Mouse (Mus musculus) brown adipose tissue, adult 24 weeks (tissue): Measurements from ENCODE around the gene Cyp2w1. TPM values are rescaled to one million over a fixed set of nuclear protein-coding genes. Genes with fewer than 3 reads are reported as not detected.

ENCODE experiments used
- H3K27ac ChIP-seq: fragments of 200-500 bp; replicated peaks from 2 replicates; pipeline ENCODE4 v1.5.1; 2012; ENCODE audit warnings: low read depth, mild to moderate bottlenecking, low read length
- H3K4me1 ChIP-seq: fragments of 200-500 bp; 2 replicates; pipeline ENCODE4 v1.6.1; 2012; ENCODE audit warnings: low read length, mixed read lengths; ENCODE audit not compliant: control insufficient read depth, insufficient read depth, insufficient read length
- H3K4me3 ChIP-seq: fragments of 200-500 bp; 2 replicates; pipeline ENCODE4 v1.5.1; 2012; ENCODE audit warnings: low read depth, mild to moderate bottlenecking, low read length, moderate library complexity; ENCODE audit not compliant: insufficient read depth
- polyA plus RNA-seq: library from polyadenylated mRNA; stranded (reverse); fragments of >200 nt; gene quantifications from 2 replicates; pipeline ENCODE4 v1.2.4, GENCODE M21; 2012; ENCODE audit not compliant: missing spikeins, insufficient read depth, insufficient read length

The Cyp2w1 gene
- polyA plus RNA-seq, 1 experiment, result not detected

- peaks cover 4% of the 10 kb centered on the region; the same call in 1 of the 2 replicates for H3K4me1 ChIP-seq
- H3K27ac ChIP-seq, result peak overlapping the region; percentile 94
- peak overlapping the region; percentile 96 for H3K4me3 ChIP-seq
These were observed 8.3 kb upstream of the Cyp2w1 start for GRCm38 (mm10) chr5:139344021-139344686.

DNA sequence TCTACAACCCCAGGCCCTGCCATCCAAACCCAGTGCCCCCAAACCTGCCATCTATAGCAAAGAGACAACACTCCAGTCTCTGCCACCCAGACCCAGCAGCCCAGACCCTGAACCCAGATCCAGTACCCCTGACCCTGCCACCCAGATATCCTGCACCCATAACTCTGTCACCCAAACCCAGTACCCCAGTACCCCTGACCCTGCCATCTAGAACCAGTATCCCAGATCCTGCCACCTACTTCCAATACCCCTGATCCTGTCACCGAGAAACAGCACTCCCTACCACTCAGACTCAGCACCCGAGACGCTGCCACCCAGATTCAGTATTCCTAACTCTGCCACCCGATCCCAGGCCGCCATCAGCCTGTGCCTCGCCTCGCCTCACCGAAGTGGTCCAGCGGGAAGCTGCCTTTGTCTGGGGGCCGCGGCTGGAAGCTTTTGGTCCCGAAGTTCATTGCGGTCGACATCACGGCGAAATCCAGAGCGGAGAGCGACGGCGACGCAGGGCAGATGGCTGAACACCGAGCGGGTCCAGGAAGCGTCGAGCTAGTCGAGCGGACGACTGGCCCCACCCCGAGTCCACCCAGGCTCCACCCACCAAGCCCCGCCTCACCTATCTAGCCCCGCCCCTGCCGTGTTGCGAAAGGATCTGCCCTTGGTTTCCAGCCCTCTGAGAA, 7.6 kb upstream of the Cyp2w1 start:
- Histone ChIP-seq H3K4me1 (peaks cover 4% of the 10 kb centered on the region; the same call in 1 of the 2 replicates), H3K4me3 (peak overlapping the region; percentile 96), H3K27ac (peak overlapping the region; percentile 94)

GRCm38 (mm10) chr5:139345364-139345714, 7.1 kb upstream of the Cyp2w1 start:
- Histone ChIP-seq H3K4me3 (peak overlapping the region; percentile 19; the same call in 1 of the 2 replicates), H3K4me1 (peaks cover 4% of the 10 kb centered on the region; the same call in 1 of the 2 replicates), H3K27ac (peak overlapping the region; percentile 11; the same call in 1 of the 2 replicates)

GRCm38 (mm10) chr5:139347225-139347624, 5.2 kb upstream of the Cyp2w1 start:
- Histone ChIP-seq H3K27ac (no peak overlapping the region), H3K4me1 (peaks cover 4% of the 10 kb centered on the region; the same call in 1 of the 2 replicates), H3K4me3 (no peak overlapping the region)

- Histone ChIP-seq H3K27ac (no peak overlapping the region), H3K4me3 (no peak overlapping the region), H3K4me1 (peaks cover 4% of the 10 kb centered on the region; the same call in 1 of the 2 replicates)
These were observed 2.7 kb upstream of the Cyp2w1 start for GRCm38 (mm10) chr5:139349713-139350112.

DNA sequence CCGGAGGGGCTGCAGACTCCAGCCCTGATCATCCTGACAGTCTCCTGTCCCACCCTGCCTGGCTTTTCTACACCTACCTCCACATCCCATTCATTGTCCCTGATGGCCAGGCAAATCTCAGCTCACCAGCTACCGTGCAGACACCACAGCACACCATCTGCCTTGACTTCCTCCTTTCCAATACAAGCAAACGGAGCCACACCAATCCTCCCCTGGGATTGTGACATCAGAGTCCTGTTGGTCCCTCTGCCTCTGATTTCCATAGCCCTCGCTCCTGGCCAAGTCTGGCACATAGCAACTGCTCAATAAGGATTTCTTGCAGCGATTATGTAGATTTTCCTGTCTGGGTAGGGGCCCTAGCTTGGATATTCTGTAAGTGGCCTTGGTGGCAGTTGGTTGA, 1.3 kb upstream of the Cyp2w1 start, which contains the start of gene Cox19:
Gene Cox19, minus strand, starts transcription at position 285 of the 400 bp plus-strand sequence.
- no peak within 1 kb of the TSS for H3K27ac ChIP-seq
- no peak within 1 kb of the TSS for H3K4me3 ChIP-seq
- no peaks in the 10 kb centered on the region for H3K4me1 ChIP-seq

DNA sequence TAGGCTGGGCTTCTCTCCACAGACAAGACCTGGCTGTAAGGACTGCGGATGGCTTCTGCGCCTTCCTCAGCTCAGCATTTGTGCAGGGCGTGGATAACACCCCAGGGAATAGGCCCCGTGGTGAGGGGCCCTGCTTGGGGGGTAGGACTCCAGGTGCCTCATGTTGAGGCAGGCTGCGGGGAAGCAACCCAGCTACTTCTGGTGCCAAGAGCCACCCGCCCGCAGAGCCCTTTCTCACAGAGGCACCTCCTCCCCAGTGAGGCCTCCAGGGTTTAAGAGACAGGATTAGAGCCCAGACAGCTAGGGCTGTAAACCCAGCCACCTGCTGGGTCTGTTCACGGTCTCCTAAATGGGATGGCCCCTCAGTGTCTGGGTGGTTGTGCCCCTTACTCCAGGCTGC, 789 bp upstream of the Cyp2w1 start:
- Histone ChIP-seq H3K27ac (no peak overlapping the region), H3K4me1 (no peaks in the 10 kb centered on the region), H3K4me3 (no peak overlapping the region)

DNA sequence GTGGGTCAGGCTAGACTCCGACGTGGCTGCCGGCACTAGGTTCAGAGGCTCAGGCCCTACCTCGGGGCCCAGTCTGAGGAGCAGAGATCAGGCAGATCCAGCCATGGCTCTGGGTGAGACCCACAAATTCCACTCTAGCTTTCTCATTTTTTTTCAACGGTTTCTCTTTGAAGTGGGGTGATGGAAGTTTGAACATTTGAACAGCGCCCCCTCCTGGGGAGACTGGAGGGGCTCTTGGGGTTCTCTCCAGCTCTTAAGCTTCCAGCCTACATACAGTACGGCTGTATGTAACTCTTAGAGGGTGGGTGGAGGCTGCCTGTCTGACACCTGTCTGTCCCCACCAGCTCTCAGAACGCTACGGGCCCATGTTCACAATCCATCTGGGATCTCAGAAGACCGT, 1.1 kb downstream of the Cyp2w1 start:
- no peak overlapping the region for H3K27ac ChIP-seq
- H3K4me3 ChIP-seq, result no peak overlapping the region
- H3K4me1 ChIP-seq, result no peaks in the 10 kb centered on the region

DNA sequence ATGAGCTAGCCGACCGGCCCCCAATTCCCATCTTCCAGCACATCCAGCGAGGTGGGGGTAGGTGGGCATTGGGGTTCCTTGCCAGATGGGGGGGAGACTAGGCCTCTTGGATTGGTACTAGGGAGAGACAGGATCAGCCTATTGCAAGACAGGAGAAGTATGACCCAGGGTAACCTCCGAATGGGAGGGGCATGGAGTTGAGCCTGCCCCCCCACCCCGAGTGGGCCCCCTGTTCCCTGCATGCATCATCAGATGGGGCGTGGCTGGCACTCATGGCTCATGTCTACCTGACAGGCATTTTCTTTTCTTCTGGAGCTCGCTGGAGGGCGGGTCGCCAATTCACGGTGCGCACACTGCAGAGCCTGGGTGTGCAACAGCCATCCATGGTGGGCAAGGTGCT, 1.5 kb downstream of the Cyp2w1 start:
- no peaks in the 10 kb centered on the region for H3K4me1 ChIP-seq

DNA sequence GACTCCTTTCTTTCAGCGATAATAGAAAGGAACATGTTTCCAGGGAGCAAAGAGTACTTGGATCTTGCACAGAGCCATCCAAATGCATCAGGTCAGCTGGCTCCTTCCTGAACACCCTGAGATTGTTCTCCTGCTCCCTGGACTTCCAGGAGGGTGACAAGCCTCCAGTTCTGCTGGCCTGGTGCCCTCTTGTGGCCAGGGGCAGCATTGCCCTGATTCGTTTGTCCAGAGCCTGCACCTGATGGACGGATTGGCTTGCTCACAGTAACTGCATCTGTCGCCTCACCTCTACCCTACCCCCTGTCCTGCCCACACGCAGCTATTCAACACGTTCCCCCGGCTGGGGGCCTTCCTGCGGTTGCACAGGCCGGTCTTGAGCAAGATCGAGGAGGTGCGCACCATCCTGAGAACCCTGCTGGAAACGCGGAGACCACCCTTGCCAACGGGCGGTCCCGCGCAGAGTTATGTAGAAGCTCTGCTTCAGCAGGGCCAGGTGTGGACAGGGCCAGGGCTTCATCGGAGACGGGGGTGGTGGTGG, 2.9 kb downstream of the Cyp2w1 start:
- Histone ChIP-seq H3K4me3 (no peak overlapping the region), H3K4me1 (no peaks in the 10 kb centered on the region), H3K27ac (no peak overlapping the region)

More for the DNA sequence above, 1.5 kb downstream of the Cyp2w1 start:
- H3K4me3 ChIP-seq, result no peak overlapping the region
- H3K27ac ChIP-seq, result no peak overlapping the region

DNA sequence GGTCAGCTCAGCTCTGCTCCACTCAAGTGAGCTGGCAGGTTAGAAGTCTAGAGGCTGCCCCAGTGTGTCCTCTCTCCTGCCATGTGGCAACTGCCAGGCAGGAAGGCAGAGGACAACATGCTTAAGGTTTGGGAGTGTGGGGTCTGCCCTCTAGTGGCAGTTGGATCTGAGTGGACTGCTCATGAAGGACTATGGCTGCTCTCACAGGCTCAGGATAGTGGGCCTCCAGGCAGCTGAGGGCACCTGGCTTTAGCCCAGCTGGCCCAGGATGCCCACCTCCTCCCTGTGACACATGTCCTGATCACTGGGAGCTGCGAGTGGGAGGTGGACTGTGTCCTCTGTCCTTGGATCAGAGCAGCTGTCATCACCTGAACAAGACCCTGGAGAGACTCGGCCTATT, 6.2 kb downstream of the Cyp2w1 start:
- Histone ChIP-seq H3K4me1 (no peaks in the 10 kb centered on the region), H3K27ac (no peak overlapping the region), H3K4me3 (no peak overlapping the region)

DNA sequence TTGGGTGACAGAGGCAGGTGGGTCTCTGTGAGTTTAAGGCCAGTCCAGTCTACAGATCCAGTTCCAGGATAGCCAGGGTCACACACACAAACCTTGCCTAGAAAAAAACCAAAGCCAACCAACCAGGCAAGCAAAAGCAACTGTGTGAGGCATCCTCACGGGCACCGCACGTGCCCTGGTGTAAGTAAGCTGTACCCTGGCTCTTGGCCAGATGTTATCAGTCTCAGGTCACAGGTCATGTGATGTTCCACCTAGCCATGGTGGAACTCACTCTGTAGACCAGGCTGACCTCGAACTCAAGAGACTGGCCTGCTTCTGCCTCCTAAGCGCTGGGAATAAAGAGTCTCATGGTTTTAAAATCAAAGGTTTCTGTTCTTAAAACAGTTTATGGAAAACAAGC, 6.8 kb downstream of the Cyp2w1 start:
- no peak overlapping the region for H3K27ac ChIP-seq

DNA sequence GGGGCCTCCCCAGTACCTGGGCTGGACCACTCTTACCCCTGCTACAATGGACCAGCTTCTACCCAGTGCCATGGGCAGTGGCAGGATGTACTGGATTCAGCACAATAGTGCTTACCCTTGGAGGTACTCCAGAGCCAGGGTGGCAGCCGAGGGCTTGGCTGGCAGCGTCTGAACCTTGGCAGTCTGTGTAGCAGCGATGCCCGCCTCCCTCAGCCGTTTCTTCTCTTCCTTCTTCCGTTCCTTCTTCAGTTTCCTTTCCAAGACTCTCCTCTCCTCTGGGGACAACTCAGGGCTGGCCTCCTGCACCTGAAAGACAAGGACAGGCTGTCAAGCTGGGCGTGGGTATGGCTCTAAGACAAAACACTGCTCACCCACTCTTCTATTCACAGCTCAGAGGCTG, 11.4 kb downstream of the Cyp2w1 start:
- Histone ChIP-seq H3K4me1 (peaks cover 11% of the 10 kb centered on the region), H3K4me3 (peak overlapping the region; percentile 14; the same call in 1 of the 2 replicates), H3K27ac (peak overlapping the region; percentile 54)

More for the DNA sequence above, 6.8 kb downstream of the Cyp2w1 start:
- no peak overlapping the region for H3K4me3 ChIP-seq
- peaks cover under 1% of the 10 kb centered on the region; the same call in 1 of the 2 replicates for H3K4me1 ChIP-seq

DNA sequence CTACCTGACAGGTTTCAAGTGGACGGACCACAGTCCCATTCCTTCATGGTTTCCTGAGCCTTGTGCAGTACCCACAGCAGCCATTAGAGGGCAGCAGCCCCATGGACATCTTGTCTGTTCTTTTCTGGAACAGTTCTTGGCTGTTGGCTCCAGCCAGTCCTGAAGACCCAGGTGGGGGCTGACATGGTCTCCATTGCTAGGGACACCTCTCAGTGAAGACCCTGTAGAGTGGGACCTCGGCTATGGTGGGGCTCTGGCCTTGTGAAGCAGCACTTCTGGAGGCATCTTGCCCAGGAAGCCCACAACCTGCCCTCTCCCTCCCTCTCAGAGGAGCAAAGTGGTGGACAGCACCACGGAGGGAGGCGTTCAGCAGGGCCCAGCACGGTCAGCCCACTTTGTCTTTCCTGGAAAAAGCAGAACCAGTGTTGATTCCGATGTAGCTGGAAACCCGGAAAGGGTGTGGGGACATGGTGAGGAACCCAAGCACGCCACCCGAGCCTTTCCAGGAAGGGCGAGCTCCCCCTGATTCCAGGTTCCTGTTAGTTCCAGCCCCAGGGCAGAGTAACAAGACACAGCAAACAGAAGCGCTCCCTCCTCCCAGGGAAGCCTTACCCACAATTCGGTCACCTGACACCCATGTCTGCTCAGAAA, 12.0 kb downstream of the Cyp2w1 start:
- peak overlapping the region; percentile 88 for H3K27ac ChIP-seq
- H3K4me1 ChIP-seq, result peaks cover 11% of the 10 kb centered on the region
- H3K4me3 ChIP-seq, result peak overlapping the region; percentile 14; the same call in 1 of the 2 replicates
